ENCODE assay signal across 26 mouse cellular contexts in genomic region chr17:27455012-27455784, GRCm38 (mm10).
"Had no signal": no experiment of that assay in that cellular context is flagged by ENCODE, and none has a peak within 500 bp of the region (broad histone marks: within the 10 kb centered on the region; RNA-seq: fewer than 3 reads in every experiment).

No protein-coding gene starts in this region.

- H3K27ac ChIP-seq: heart, embryonic 10.5 days; hindbrain, embryonic 10.5 days; hindbrain, embryonic 12.5 days; hindbrain, embryonic 14.5 days; intestine, embryonic 15.5 days; layer of hippocampus, adult 2 months; left cerebral cortex, adult 2 months; limb, embryonic 10.5 days; limb, embryonic 12.5 days; liver, embryonic 13.5 days; liver, embryonic 15.5 days had no signal

- H3K36me3 ChIP-seq: heart, embryonic 10.5 days; heart, embryonic 12.5 days; hindbrain, embryonic 10.5 days; hindbrain, embryonic 12.5 days; intestine, embryonic 15.5 days; limb, embryonic 10.5 days; limb, embryonic 12.5 days; liver, embryonic 13.5 days; liver, embryonic 15.5 days had no signal

- ATAC-seq: hindbrain, embryonic 16.5 days; inflammation-experienced regulatory T-cells, adult 6 months; intestine, embryonic 15.5 days; intestine, postnatal 0 days had no signal

- H3K4me1 ChIP-seq: heart, embryonic 10.5 days; heart, embryonic 12.5 days; intestine, embryonic 15.5 days; limb, embryonic 10.5 days; limb, embryonic 12.5 days; liver, embryonic 13.5 days; liver, embryonic 15.5 days had no signal

- H3K27me3 ChIP-seq: hindbrain, embryonic 12.5 days; liver, embryonic 15.5 days had no signal

- DNase-seq: gastrocnemius, postnatal 10 days; gastrocnemius, postnatal 25 days; heart, adult 18-20 months; heart, postnatal 10 days; heart, postnatal 4 days; kidney, adult 18-20 months; kidney, adult 8-10 months; kidney, postnatal 10 days; kidney, postnatal 25 days; kidney, postnatal 4 days; liver; liver, embryonic 13.5 days had no signal

- H3K4me3 ChIP-seq: heart, embryonic 10.5 days; heart, embryonic 12.5 days; hindbrain, embryonic 10.5 days; hindbrain, embryonic 12.5 days; intestine, embryonic 15.5 days; layer of hippocampus, adult 2 months; left cerebral cortex, adult 2 months; limb, embryonic 10.5 days; limb, embryonic 12.5 days; liver, embryonic 13.5 days; liver, embryonic 15.5 days had no signal
